Mouse (Mus musculus) ES-Bruce4 (cell line): ENCODE measurements around the gene Gm4869.

Source experiments
- CTCF ChIP-seq: IDR thresholded peaks from one replicate; pipeline ENCODE4 v1.8.1; 2011; ENCODE audit warnings: low read depth, low read length
- POLR2A ChIP-seq: IDR thresholded peaks from one replicate; pipeline ENCODE4 v1.8.1; 2011; ENCODE audit warnings: low read length; ENCODE audit not compliant: insufficient read depth

- TF ChIP-seq CTCF (no peak), POLR2A (no peak)
These were observed 40.3 kb upstream of the Gm4869 start for GRCm38 (mm10) chr5:140405126-140405525.
